Comparison of ENCODE assay signal across 22 mouse cellular contexts in the genomic region with DNA sequence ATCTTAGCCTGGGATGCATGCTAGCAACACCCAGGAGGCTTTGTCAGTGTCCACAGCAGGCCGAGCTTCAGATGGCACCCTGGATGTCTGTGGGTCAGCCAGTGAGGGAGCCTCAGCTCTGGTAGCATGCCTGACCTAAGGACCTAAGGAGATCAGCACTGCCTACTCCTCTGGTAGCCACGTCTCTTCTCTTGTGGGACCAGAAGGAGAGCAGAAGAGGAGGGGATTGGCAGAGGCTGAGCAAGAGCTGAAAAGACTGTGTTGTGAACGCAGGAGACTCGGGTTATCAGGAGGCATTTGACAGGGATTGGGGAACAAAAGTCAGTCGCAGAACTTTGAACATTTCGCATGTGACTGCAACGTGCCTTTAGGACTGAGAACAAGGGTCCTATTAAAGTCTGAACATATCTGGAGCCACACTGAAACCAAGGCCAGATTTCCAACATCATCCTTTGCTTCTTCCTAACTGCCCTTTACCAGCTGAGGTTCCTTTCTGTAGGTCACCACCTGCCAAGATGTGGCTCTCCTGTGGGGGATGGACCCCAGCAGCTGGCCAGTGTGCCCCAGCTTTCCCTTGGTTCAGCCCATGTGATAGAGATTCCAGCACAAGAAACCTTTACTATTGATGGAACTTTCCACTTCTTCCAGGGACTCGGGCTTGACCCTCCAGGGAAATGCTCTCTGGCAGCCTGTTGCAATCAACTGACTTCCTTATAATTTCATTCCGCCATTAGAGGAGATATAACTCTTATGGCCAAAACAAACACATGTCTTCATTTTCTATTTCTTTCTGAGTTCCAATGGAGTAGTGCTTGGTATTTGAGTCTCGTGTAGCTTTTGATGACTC.
DNase-seq lines count a peak whose midpoint lies in the region; TF ChIP-seq lines count a peak whose summit lies in the region.
"Had no signal": no experiment of that assay in that cellular context is flagged by ENCODE, and none has a peak within 500 bp of the region (broad histone marks: within the 10 kb centered on the region; RNA-seq: fewer than 3 reads in every experiment).

No protein-coding gene starts in this region.

- peak overlapping the region; percentile 40; the same call in 1 of the 2 replicates for H3K27ac ChIP-seq in left cerebral cortex, adult 2 months
- H3K27ac ChIP-seq: embryonic facial prominence, embryonic 13.5 days; forebrain, embryonic 15.5 days; hindbrain, embryonic 10.5 days; intestine, embryonic 15.5 days; macrophage had no signal

- TF ChIP-seq CTCF in left cerebral cortex, adult 2 months (IDR thresholded peaks at IDR 0.05): no peak

- DNase-seq in heart, adult 11 months: peak; percentile 95
- DNase-seq in heart, postnatal 25 days (ENCODE audit: low spot score): no peak
- peak; percentile 25 for DNase-seq in kidney, adult 18-20 months
- DNase-seq in kidney, postnatal 10 days: no peak
- DNase-seq in left cerebral cortex, adult 2 months (ENCODE audit: extremely low spot score in 1 of 2, low spot score in 2 of 2): no peak
- DNase-seq in left cerebral cortex, adult 8-10 months (ENCODE audit: low spot score in 2 of 2): no peak
- DNase-seq in kidney, postnatal 25 days: peak; percentile 27 to 42
- DNase-seq in cerebellum, adult 11-12 months: no peak
- DNase-seq: adrenal gland, adult 8-10 months; B cell, adult 2 months; cerebellum, adult 2 months; cerebellum, postnatal 36 days; embryo, embryonic 11 days; liver; liver, postnatal 0 days; thymus, postnatal 14 days had no signal

- no peak overlapping the region for H3K4me3 ChIP-seq in left cerebral cortex, adult 2 months
- H3K4me3 ChIP-seq: embryonic facial prominence, embryonic 13.5 days; erythroblast, embryonic 14.5 days; forebrain, embryonic 15.5 days; hindbrain, embryonic 10.5 days; intestine, embryonic 15.5 days had no signal

- intact Hi-C loops in heart, postnatal 25 days (cut with DNase I): no loop called here
- intact Hi-C loops in left cerebral cortex, adult 2 months (cut with DNase I): no loop called here

Comparison
In these comparisons a context has a peak if more than half of its experiments do, and no peak if none do; other contexts are left out.
1. DNase-seq: peak in heart, adult 11 months (single experiment), kidney, adult 18-20 months (single experiment) and kidney, postnatal 25 days (2 of 2); none in heart, postnatal 25 days (single experiment), kidney, postnatal 10 days (single experiment), left cerebral cortex, adult 2 months (0 of 2), left cerebral cortex, adult 8-10 months (0 of 2) and cerebellum, adult 11-12 months (single experiment).